Mouse (Mus musculus): ENCODE data around the gene Wwox. TPM values are rescaled to one million over a fixed set of nuclear protein-coding genes. Genes with fewer than 3 reads are reported as not detected.

The Wwox gene
- polyA plus RNA-seq, 1 experiment from 2014 or later, result 14.0 TPM

- ATAC-seq (replicated peaks; ENCODE audit: low FRiP score, low TSS enrichment, low read depth), result no peak
- peak; percentile 77 for DNase-seq (ENCODE audit: low spot score)
- peaks cover 9% of the 10 kb centered on the region for H3K4me1 ChIP-seq (replicated peaks; ENCODE audit: control insufficient read depth, insufficient read depth, low read length)
- H3K36me3 ChIP-seq (ENCODE audit: control insufficient read depth, insufficient read depth, low read length), result no peaks in the 10 kb centered on the region
- H3K9ac ChIP-seq (ENCODE audit: low read length), result no peak overlapping the region
- peaks cover 7% of the 10 kb centered on the region; the same call in 1 of the 2 replicates for H3K9me3 ChIP-seq (ENCODE audit: control insufficient read depth, low read length)
- 45% methylated on average over 8 of the region's 8 CpGs for WGBS
- no peak overlapping the region for H3K4me2 ChIP-seq (ENCODE audit: low read length)
- no peaks in the 10 kb centered on the region for H3K27me3 ChIP-seq (replicated peaks; ENCODE audit: control insufficient read depth, insufficient read depth, low read length)
- no peak overlapping the region for H3K4me3 ChIP-seq (ENCODE audit: low read depth, low read length)
- H3K27ac ChIP-seq (ENCODE audit: low read depth), result no peak overlapping the region
Measured at GRCm38 (mm10) chr8:114971378-114971777, 531.9 kb downstream of the Wwox start.

GRCm38 (mm10) chr8:114973002-114973461, 533.6 kb downstream of the Wwox start:
- no peak overlapping the region for H3K4me2 ChIP-seq (ENCODE audit: low read length)
- H3K27me3 ChIP-seq (replicated peaks; ENCODE audit: control insufficient read depth, insufficient read depth, low read length), result no peaks in the 10 kb centered on the region
- 28% methylated on average over 12 of the region's 12 CpGs for WGBS
- peaks cover 9% of the 10 kb centered on the region for H3K4me1 ChIP-seq (replicated peaks; ENCODE audit: control insufficient read depth, insufficient read depth, low read length)
- H3K9ac ChIP-seq (ENCODE audit: low read length), result no peak overlapping the region
- H3K36me3 ChIP-seq (ENCODE audit: control insufficient read depth, insufficient read depth, low read length), result no peaks in the 10 kb centered on the region
- no peak overlapping the region for H3K27ac ChIP-seq (ENCODE audit: low read depth)
- H3K4me3 ChIP-seq (ENCODE audit: low read depth, low read length), result no peak overlapping the region
- DNase-seq (ENCODE audit: low spot score) (no peak), ATAC-seq (replicated peaks; ENCODE audit: low FRiP score, low TSS enrichment, low read depth) (peak; percentile 43; the same call in 1 of the 2 replicates)
- peaks cover 5% of the 10 kb centered on the region; the same call in 1 of the 2 replicates for H3K9me3 ChIP-seq (ENCODE audit: control insufficient read depth, low read length)

GRCm38 (mm10) chr8:114974336-114974950, 535.0 kb downstream of the Wwox start:
- Histone ChIP-seq H3K36me3 (ENCODE audit: control insufficient read depth, insufficient read depth, low read length) (no peaks in the 10 kb centered on the region), H3K27me3 (replicated peaks; ENCODE audit: control insufficient read depth, insufficient read depth, low read length) (no peaks in the 10 kb centered on the region), H3K4me1 (replicated peaks; ENCODE audit: control insufficient read depth, insufficient read depth, low read length) (peaks cover 9% of the 10 kb centered on the region), H3K9ac (ENCODE audit: low read length) (no peak overlapping the region), H3K4me3 (ENCODE audit: low read depth, low read length) (no peak overlapping the region), H3K4me2 (ENCODE audit: low read length) (no peak overlapping the region), H3K9me3 (ENCODE audit: control insufficient read depth, low read length) (0 out of 2 replicates have a peak, but pooled peaks cover 2% of the 10 kb centered on the region), H3K27ac (ENCODE audit: low read depth) (no peak overlapping the region)
- 86% methylated on average over 5 of the region's 5 CpGs for WGBS
- no peak for DNase-seq (ENCODE audit: low spot score)
- no peak for ATAC-seq (replicated peaks; ENCODE audit: low FRiP score, low TSS enrichment, low read depth)

GRCm38 (mm10) chr8:114977746-114978145, 538.3 kb downstream of the Wwox start:
- Histone ChIP-seq H3K4me1 (replicated peaks; ENCODE audit: control insufficient read depth, insufficient read depth, low read length) (peaks cover 5% of the 10 kb centered on the region), H3K9me3 (ENCODE audit: control insufficient read depth, low read length) (peaks cover 6% of the 10 kb centered on the region; the same call in 1 of the 2 replicates), H3K27ac (ENCODE audit: low read depth) (no peak overlapping the region), H3K36me3 (ENCODE audit: control insufficient read depth, insufficient read depth, low read length) (no peaks in the 10 kb centered on the region), H3K27me3 (replicated peaks; ENCODE audit: control insufficient read depth, insufficient read depth, low read length) (no peaks in the 10 kb centered on the region), H3K4me3 (ENCODE audit: low read depth, low read length) (no peak overlapping the region), H3K9ac (ENCODE audit: low read length) (no peak overlapping the region), H3K4me2 (ENCODE audit: low read length) (no peak overlapping the region)
- 84% methylated on average over 11 of the region's 11 CpGs for WGBS
- ATAC-seq (replicated peaks; ENCODE audit: low FRiP score, low TSS enrichment, low read depth) (no peak), DNase-seq (ENCODE audit: low spot score) (no peak)

GRCm38 (mm10) chr8:114978206-114978960, 538.9 kb downstream of the Wwox start:
- Histone ChIP-seq H3K9me3 (ENCODE audit: control insufficient read depth, low read length) (peaks cover 6% of the 10 kb centered on the region; the same call in 1 of the 2 replicates), H3K27me3 (replicated peaks; ENCODE audit: control insufficient read depth, insufficient read depth, low read length) (no peaks in the 10 kb centered on the region), H3K9ac (ENCODE audit: low read length) (no peak overlapping the region), H3K36me3 (ENCODE audit: control insufficient read depth, insufficient read depth, low read length) (no peaks in the 10 kb centered on the region), H3K4me3 (ENCODE audit: low read depth, low read length) (no peak overlapping the region), H3K27ac (ENCODE audit: low read depth) (no peak overlapping the region), H3K4me2 (ENCODE audit: low read length) (no peak overlapping the region), H3K4me1 (replicated peaks; ENCODE audit: control insufficient read depth, insufficient read depth, low read length) (no peaks in the 10 kb centered on the region; the same call in 1 of the 2 replicates)
- DNase-seq (ENCODE audit: low spot score) (no peak), ATAC-seq (replicated peaks; ENCODE audit: low FRiP score, low TSS enrichment, low read depth) (no peak)
- 77% methylated on average over 15 of the region's 15 CpGs for WGBS

GRCm38 (mm10) chr8:114979671-114980070, 540.2 kb downstream of the Wwox start:
- Histone ChIP-seq H3K4me2 (ENCODE audit: low read length) (no peak overlapping the region), H3K27ac (ENCODE audit: low read depth) (no peak overlapping the region), H3K36me3 (ENCODE audit: control insufficient read depth, insufficient read depth, low read length) (no peaks in the 10 kb centered on the region), H3K4me3 (ENCODE audit: low read depth, low read length) (no peak overlapping the region), H3K4me1 (replicated peaks; ENCODE audit: control insufficient read depth, insufficient read depth, low read length) (no peaks in the 10 kb centered on the region), H3K9me3 (ENCODE audit: control insufficient read depth, low read length) (peaks cover 6% of the 10 kb centered on the region; the same call in 1 of the 2 replicates), H3K27me3 (replicated peaks; ENCODE audit: control insufficient read depth, insufficient read depth, low read length) (no peaks in the 10 kb centered on the region), H3K9ac (ENCODE audit: low read length) (no peak overlapping the region)
- DNase-seq (ENCODE audit: low spot score), result no peak
- ATAC-seq (replicated peaks; ENCODE audit: low FRiP score, low TSS enrichment, low read depth), result no peak

GRCm38 (mm10) chr8:114982762-114983161, 543.3 kb downstream of the Wwox start:
- H3K4me2 ChIP-seq (ENCODE audit: low read length), result no peak overlapping the region
- no peak for ATAC-seq (replicated peaks; ENCODE audit: low FRiP score, low TSS enrichment, low read depth)

GRCm38 (mm10) chr8:114984500-114984899, 545.0 kb downstream of the Wwox start:
- H3K27ac ChIP-seq (ENCODE audit: low read depth), result no peak overlapping the region
- H3K9me3 ChIP-seq (ENCODE audit: control insufficient read depth, low read length), result peaks cover 4% of the 10 kb centered on the region; the same call in 1 of the 2 replicates
- no peak overlapping the region for H3K4me2 ChIP-seq (ENCODE audit: low read length)
- 79% methylated on average over 8 of the region's 8 CpGs for WGBS
- H3K4me3 ChIP-seq (ENCODE audit: low read depth, low read length), result no peak overlapping the region
- no peaks in the 10 kb centered on the region for H3K27me3 ChIP-seq (replicated peaks; ENCODE audit: control insufficient read depth, insufficient read depth, low read length)
- ATAC-seq (replicated peaks; ENCODE audit: low FRiP score, low TSS enrichment, low read depth) (no peak), DNase-seq (ENCODE audit: low spot score) (no peak)
- no peaks in the 10 kb centered on the region for H3K4me1 ChIP-seq (replicated peaks; ENCODE audit: control insufficient read depth, insufficient read depth, low read length)
- H3K36me3 ChIP-seq (ENCODE audit: control insufficient read depth, insufficient read depth, low read length), result no peaks in the 10 kb centered on the region
- H3K9ac ChIP-seq (ENCODE audit: low read length), result no peak overlapping the region

More at GRCm38 (mm10) chr8:114982762-114983161, 543.3 kb downstream of the Wwox start:
- H3K4me3 ChIP-seq (ENCODE audit: low read depth, low read length), result no peak overlapping the region
- no peak overlapping the region for H3K27ac ChIP-seq (ENCODE audit: low read depth)
- H3K4me1 ChIP-seq (replicated peaks; ENCODE audit: control insufficient read depth, insufficient read depth, low read length), result no peaks in the 10 kb centered on the region
- 94% methylated on average over 11 of the region's 11 CpGs for WGBS
- H3K27me3 ChIP-seq (replicated peaks; ENCODE audit: control insufficient read depth, insufficient read depth, low read length), result no peaks in the 10 kb centered on the region
- H3K36me3 ChIP-seq (ENCODE audit: control insufficient read depth, insufficient read depth, low read length), result no peaks in the 10 kb centered on the region
- H3K9ac ChIP-seq (ENCODE audit: low read length), result no peak overlapping the region
- no peak for DNase-seq (ENCODE audit: low spot score)
- peaks cover 4% of the 10 kb centered on the region; the same call in 1 of the 2 replicates for H3K9me3 ChIP-seq (ENCODE audit: control insufficient read depth, low read length)
